Mouse (Mus musculus): ENCODE data around the gene Irgc1.

GRCm38 (mm10) chr7:24445266-24445926 lies 6.7 kb downstream of the Irgc1 start:
- TF ChIP-seq HCFC1 (IDR thresholded peaks at IDR 0.05; ENCODE audit: borderline replicate concordance, insufficient read depth, low read length) (no peak), CHD2 (IDR thresholded peaks at IDR 0.05; ENCODE audit: low read depth, low read length) (no peak), ZNF384 (IDR thresholded peaks at IDR 0.05; ENCODE audit: low read depth, low read length) (no peak), MAFK (IDR thresholded peaks at IDR 0.05; ENCODE audit: insufficient read depth, low read depth, low read length) (no peak), ZC3H11A (IDR thresholded peaks at IDR 0.05; ENCODE audit: borderline replicate concordance, low read depth, low read length) (no peak)

Measured in ES-E14 (cell line).